Mouse (Mus musculus): Measurements from ENCODE around the gene Gps2. TPM values are rescaled to one million over a fixed set of nuclear protein-coding genes. Genes with fewer than 3 reads are reported as not detected.

Gps2 gene
- polyA plus RNA-seq, 1 experiment: 38.0 TPM

GRCm38 (mm10) chr11:69919053-69919452 is 5.4 kb downstream of the Gps2 start:
- no peak overlapping the region for H3ac ChIP-seq (ENCODE audit: control insufficient read depth, insufficient read length)
- peaks cover 39% of the 10 kb centered on the region for H3K36me3 ChIP-seq (ENCODE audit: control insufficient read depth, insufficient read depth)
- H3K4me2 ChIP-seq (ENCODE audit: low read depth): peak overlapping the region; percentile 87
- H3K4me3 ChIP-seq: peak overlapping the region; percentile 77
- no peaks in the 10 kb centered on the region for H3K27me3 ChIP-seq (ENCODE audit: control insufficient read depth, insufficient read depth, insufficient read length)
- TF ChIP-seq CEBPB (IDR thresholded peaks at IDR 0.05; ENCODE audit: insufficient read depth, poor library complexity, severe bottlenecking): 0 out of 2 replicates have a peak, but pooled peaks have one; percentile 6
- no peak for TF ChIP-seq REST (IDR thresholded peaks at IDR 0.05; ENCODE audit: insufficient read depth, insufficient read length)
- no peak for TF ChIP-seq TCF12 (IDR thresholded peaks at IDR 0.05; ENCODE audit: insufficient read depth, poor library complexity, severe bottlenecking)
- TF ChIP-seq SRF (IDR thresholded peaks at IDR 0.05; ENCODE audit: control insufficient read depth, insufficient read length, low read depth): no peak
- no peak for TF ChIP-seq MAX (IDR thresholded peaks at IDR 0.05; ENCODE audit: low read depth)
- TF ChIP-seq TCF3 (IDR thresholded peaks at IDR 0.05; ENCODE audit: insufficient read length, low read depth): no peak
- TF ChIP-seq MYOD1 (IDR thresholded peaks at IDR 0.05; ENCODE audit: control insufficient read depth in 1 of 3, insufficient read length in 2 of 3, low read depth in 2 of 3): no peak
- peaks cover 58% of the 10 kb centered on the region for H3K79me2 ChIP-seq (ENCODE audit: control insufficient read depth, insufficient read depth)

- peaks cover 53% of the 10 kb centered on the region for H3K79me2 ChIP-seq (ENCODE audit: control insufficient read depth, insufficient read depth)
- peak overlapping the region; percentile 77 for H3K4me3 ChIP-seq
- TF ChIP-seq POLR2AphosphoS2 (IDR thresholded peaks at IDR 0.05; ENCODE audit: insufficient read length, low read depth): peak; percentile 76
- no peak for TF ChIP-seq MYOD1 (IDR thresholded peaks at IDR 0.05; ENCODE audit: control insufficient read depth in 1 of 3, insufficient read length in 2 of 3, low read depth in 2 of 3)
- H3ac ChIP-seq (ENCODE audit: control insufficient read depth, insufficient read length): peak overlapping the region; percentile 87
- H3K4me2 ChIP-seq (ENCODE audit: low read depth): peak overlapping the region; percentile 87
- peaks cover 39% of the 10 kb centered on the region for H3K36me3 ChIP-seq (ENCODE audit: control insufficient read depth, insufficient read depth)
- H3K27me3 ChIP-seq (ENCODE audit: control insufficient read depth, insufficient read depth, insufficient read length): no peaks in the 10 kb centered on the region
These were observed 6.1 kb downstream of the Gps2 start for GRCm38 (mm10) chr11:69919661-69920265.

- Histone ChIP-seq H3K79me2 (ENCODE audit: control insufficient read depth, insufficient read depth) (peaks cover 48% of the 10 kb centered on the region), H3K27me3 (ENCODE audit: control insufficient read depth, insufficient read depth, insufficient read length) (no peaks in the 10 kb centered on the region), H3ac (ENCODE audit: control insufficient read depth, insufficient read length) (peak overlapping the region; percentile 87), H3K4me3 (peak overlapping the region; percentile 77), H3K4me2 (ENCODE audit: low read depth) (peak overlapping the region; percentile 87), H3K36me3 (ENCODE audit: control insufficient read depth, insufficient read depth) (peaks cover 37% of the 10 kb centered on the region)
- TF ChIP-seq TCF12 (IDR thresholded peaks at IDR 0.05; ENCODE audit: insufficient read depth, poor library complexity, severe bottlenecking): no peak
- TF ChIP-seq MYOD1 (IDR thresholded peaks at IDR 0.05; ENCODE audit: control insufficient read depth in 1 of 3, insufficient read length in 2 of 3, low read depth in 2 of 3): no peak
- TF ChIP-seq E2F4 (IDR thresholded peaks at IDR 0.05; ENCODE audit: insufficient read depth): no peak
- no peak for TF ChIP-seq TCF3 (IDR thresholded peaks at IDR 0.05; ENCODE audit: insufficient read length, low read depth)
- TF ChIP-seq USF1 (IDR thresholded peaks at IDR 0.05; ENCODE audit: low read depth): no peak
- TF ChIP-seq POLR2AphosphoS2 (IDR thresholded peaks at IDR 0.05; ENCODE audit: insufficient read length, low read depth): peak; percentile 52
These were observed 6.8 kb downstream of the Gps2 start for GRCm38 (mm10) chr11:69920266-69921031.

GRCm38 (mm10) chr11:69921114-69922011 is 7.7 kb downstream of the Gps2 start, which contains the start of gene Eif5a:
Eif5a (minus strand) TSS chr11:69921958.
- peak within 1 kb of the TSS; percentile 77 for H3K4me3 ChIP-seq
- peak within 1 kb of the TSS; percentile 86 for H3K4me2 ChIP-seq (ENCODE audit: low read depth)
- peaks cover 28% of the 10 kb centered on the region for H3K36me3 ChIP-seq (ENCODE audit: control insufficient read depth, insufficient read depth)
- TF ChIP-seq REST (IDR thresholded peaks at IDR 0.05; ENCODE audit: insufficient read depth, insufficient read length) (peak; percentile 27), E2F4 (IDR thresholded peaks at IDR 0.05; ENCODE audit: insufficient read depth) (no peak), TCF3 (IDR thresholded peaks at IDR 0.05; ENCODE audit: insufficient read length, low read depth) (no peak), TCF12 (IDR thresholded peaks at IDR 0.05; ENCODE audit: insufficient read depth, poor library complexity, severe bottlenecking) (no peak), USF1 (IDR thresholded peaks at IDR 0.05; ENCODE audit: low read depth) (peak; percentile 92), POLR2AphosphoS2 (IDR thresholded peaks at IDR 0.05; ENCODE audit: insufficient read length, low read depth) (peak; percentile 96), POLR2A (IDR thresholded peaks at IDR 0.05; ENCODE audit: insufficient read length, low read depth) (peak; percentile 95), CEBPB (IDR thresholded peaks at IDR 0.05; ENCODE audit: insufficient read depth, poor library complexity, severe bottlenecking) (no peak), MYOD1 (IDR thresholded peaks at IDR 0.05; ENCODE audit: control insufficient read depth in 1 of 3, insufficient read length in 2 of 3, low read depth in 2 of 3) (peak in 1 of 3 experiments; percentile 4), MYOG (IDR thresholded peaks at IDR 0.05; ENCODE audit: control insufficient read depth in 1 of 3, insufficient read depth in 1 of 3, insufficient read length in 2 of 3, low read depth in 2 of 3) (no peak), SRF (IDR thresholded peaks at IDR 0.05; ENCODE audit: control insufficient read depth, insufficient read length, low read depth) (no peak), MAX (IDR thresholded peaks at IDR 0.05; ENCODE audit: low read depth) (peak; percentile 90)
- peaks cover 42% of the 10 kb centered on the region for H3K79me2 ChIP-seq (ENCODE audit: control insufficient read depth, insufficient read depth)
- no peaks in the 10 kb centered on the region for H3K27me3 ChIP-seq (ENCODE audit: control insufficient read depth, insufficient read depth, insufficient read length)
- peak within 1 kb of the TSS; percentile 87 for H3ac ChIP-seq (ENCODE audit: control insufficient read depth, insufficient read length)

Data from myocyte (in vitro differentiated cells).